Mouse (Mus musculus) heart, postnatal 0 days (tissue): ENCODE results near the gene Il22ra1.

ENCODE experiments used
- CTCF ChIP-seq: IDR thresholded peaks from 2 replicates; pipeline ENCODE4 v1.5.1; 2016; ENCODE audit warnings: antibody characterized with exemption, control low read depth, low read depth
- EP300 ChIP-seq: IDR thresholded peaks from 2 replicates; pipeline ENCODE4 v1.6.1; 2016; ENCODE audit warnings: antibody characterized with exemption, low read depth

- TF ChIP-seq CTCF (no peak), EP300 (no peak)
Measured at GRCm38 (mm10) chr4:135762251-135762906, 34.4 kb downstream of the Il22ra1 start.
